Comparison of ENCODE assay signal across 8 mouse cellular contexts in genomic region chr2:160731117-160731838, GRCm38 (mm10). TPM values are rescaled to one million over a fixed set of nuclear protein-coding genes. Genes with fewer than 3 reads are reported as not detected.
DNase-seq lines count a peak whose midpoint lies in the region; ATAC-seq and TF ChIP-seq lines count a peak whose summit lies in the region.

TSS of gene Plcg1 (plus strand) at chr2:160731300.

- H3K36me3 ChIP-seq in heart, embryonic 11.5 days (ENCODE audit: control insufficient read depth, insufficient read depth, low read length): no peaks in the 10 kb centered on the region
- no peaks in the 10 kb centered on the region for H3K36me3 ChIP-seq in kidney, postnatal 0 days (ENCODE audit: insufficient read depth, low read length)
- no peaks in the 10 kb centered on the region for H3K36me3 ChIP-seq in liver, embryonic 11.5 days (ENCODE audit: control insufficient read depth, insufficient read depth, low read length)
- H3K36me3 ChIP-seq in stomach, embryonic 14.5 days (ENCODE audit: control insufficient read depth, insufficient read depth, low read length): peaks cover 11% of the 10 kb centered on the region; the same call in 1 of the 2 replicates

- peaks cover 41% of the 10 kb centered on the region for H3K4me1 ChIP-seq in heart, embryonic 11.5 days (ENCODE audit: control insufficient read depth, insufficient read depth, low read length)
- H3K4me1 ChIP-seq in kidney, postnatal 0 days (replicated peaks; ENCODE audit: insufficient read depth, low read length): peaks cover 22% of the 10 kb centered on the region; the same call in 1 of the 2 replicates
- H3K4me1 ChIP-seq in liver, embryonic 11.5 days (replicated peaks; ENCODE audit: control insufficient read depth, insufficient read depth, low read length): peaks cover 19% of the 10 kb centered on the region
- peaks cover 34% of the 10 kb centered on the region; the same call in 1 of the 2 replicates for H3K4me1 ChIP-seq in stomach, embryonic 14.5 days (ENCODE audit: control insufficient read depth, insufficient read depth, low read length)

- TF ChIP-seq CTCF in kidney, postnatal 0 days (IDR thresholded peaks at IDR 0.05; ENCODE audit: low read depth): no peak

- peak within 1 kb of the TSS; percentile 97 for H3K4me2 ChIP-seq in heart, embryonic 11.5 days
- peak within 1 kb of the TSS; percentile 92 for H3K4me2 ChIP-seq in kidney, postnatal 0 days (ENCODE audit: low read length)
- peak within 1 kb of the TSS; percentile 89 for H3K4me2 ChIP-seq in liver, embryonic 11.5 days
- peak within 1 kb of the TSS; percentile 89 for H3K4me2 ChIP-seq in stomach, embryonic 14.5 days (replicated peaks; ENCODE audit: low read depth, low read length)

- WGBS in heart, embryonic 11.5 days (ENCODE audit: insufficient replicate concordance): 1% methylated on average over 60 of the region's 99 CpGs
- 0% methylated on average over 64 of the region's 99 CpGs for WGBS in kidney, postnatal 0 days
- under 1% methylated on average over 64 of the region's 99 CpGs for WGBS in liver, embryonic 11.5 days
- under 1% methylated on average over 78 of the region's 99 CpGs for WGBS in stomach, embryonic 14.5 days

- H3K9ac ChIP-seq in heart, embryonic 11.5 days (ENCODE audit: low read depth, low read length): peak within 1 kb of the TSS; percentile 99
- H3K9ac ChIP-seq in kidney, postnatal 0 days (ENCODE audit: low read depth, low read length): peak within 1 kb of the TSS; percentile 98
- H3K9ac ChIP-seq in liver, embryonic 11.5 days (ENCODE audit: low read depth, low read length): peak within 1 kb of the TSS; percentile 89
- peak within 1 kb of the TSS; percentile 98 for H3K9ac ChIP-seq in stomach, embryonic 14.5 days (replicated peaks; ENCODE audit: low read depth, low read length)

- no peaks in the 10 kb centered on the region for H3K27me3 ChIP-seq in heart, embryonic 11.5 days (ENCODE audit: control insufficient read depth, insufficient read depth, low read length)
- no peaks in the 10 kb centered on the region for H3K27me3 ChIP-seq in kidney, postnatal 0 days (ENCODE audit: insufficient read depth, low read length)
- H3K27me3 ChIP-seq in liver, embryonic 11.5 days (replicated peaks; ENCODE audit: control insufficient read depth, insufficient read depth, low read length): no peaks in the 10 kb centered on the region
- no peaks in the 10 kb centered on the region for H3K27me3 ChIP-seq in stomach, embryonic 14.5 days (ENCODE audit: control insufficient read depth, insufficient read depth, low read length)

- H3K9me3 ChIP-seq in heart, embryonic 11.5 days (replicated peaks; ENCODE audit: control insufficient read depth, low read length): no peaks in the 10 kb centered on the region
- H3K9me3 ChIP-seq in kidney, postnatal 0 days (replicated peaks; ENCODE audit: low read length): no peaks in the 10 kb centered on the region
- no peaks in the 10 kb centered on the region for H3K9me3 ChIP-seq in liver, embryonic 11.5 days (ENCODE audit: control insufficient read depth, low read length)
- H3K9me3 ChIP-seq in stomach, embryonic 14.5 days (ENCODE audit: control insufficient read depth, low read depth, low read length): no peaks in the 10 kb centered on the region

- H3K4me3 ChIP-seq in heart, embryonic 11.5 days (ENCODE audit: low read depth, low read length): peak within 1 kb of the TSS; percentile 95
- H3K4me3 ChIP-seq in kidney, postnatal 0 days (replicated peaks; ENCODE audit: low read depth, low read length): peak within 1 kb of the TSS; percentile 97
- H3K4me3 ChIP-seq in liver, embryonic 11.5 days (ENCODE audit: low read depth, low read length): peak within 1 kb of the TSS; percentile 94
- H3K4me3 ChIP-seq in stomach, embryonic 14.5 days (ENCODE audit: low read depth, low read length): peak within 1 kb of the TSS; percentile 89

- peak; percentile 80 for ATAC-seq in erythroblast, adult 5-6 weeks (replicated peaks; ENCODE audit: low FRiP score, poor library complexity, severe bottlenecking)
- ATAC-seq in heart, embryonic 11.5 days (replicated peaks; ENCODE audit: insufficient number of reproducible peaks, low FRiP score, low TSS enrichment): peak; percentile 95
- peak; percentile 92 for ATAC-seq in kidney, postnatal 0 days (replicated peaks; ENCODE audit: low FRiP score, low read depth)
- ATAC-seq in liver, embryonic 11.5 days (replicated peaks; ENCODE audit: low FRiP score): peak; percentile 95
- peak; percentile 94 for ATAC-seq in stomach, embryonic 14.5 days (ENCODE audit: insufficient number of reproducible peaks, insufficient read depth, low FRiP score, low read depth)

- DNase-seq in B cell, adult 2 months: peak; percentile 95 to 96
- DNase-seq in brain, adult 2 months (ENCODE audit: low read depth, low spot score): peak; percentile 97
- DNase-seq in kidney, postnatal 0 days (ENCODE audit: low spot score): peak; percentile 96
- peak; percentile 94 for DNase-seq in liver, embryonic 11.5 days (ENCODE audit: low spot score)
- peak; percentile 96 for DNase-seq in naive thymus-derived CD4-positive, alpha-beta T cell, adult 2 months (ENCODE audit: low read depth)

- peak within 1 kb of the TSS; percentile 96 for H3K27ac ChIP-seq in heart, embryonic 11.5 days (ENCODE audit: low read depth, low read length)
- peak within 1 kb of the TSS; percentile 95 for H3K27ac ChIP-seq in kidney, postnatal 0 days
- H3K27ac ChIP-seq in liver, embryonic 11.5 days (ENCODE audit: low read depth, low read length): peak within 1 kb of the TSS; percentile 84
- H3K27ac ChIP-seq in stomach, embryonic 14.5 days (ENCODE audit: low read length): peak within 1 kb of the TSS; percentile 95

RNA-seq across cellular contexts. Expression of gene Plcg1, which starts in this region (rescaled TPM):
- total RNA-seq in erythroblast, adult 5-6 weeks (2015; ENCODE audit: low replicate concordance): 0.38 and 1.3 TPM in 2 replicates
- 2.8 and 6.1 TPM in 2 replicates for total RNA-seq in erythroblast, adult 5-6 weeks (2017; ENCODE audit: low replicate concordance)
- polyA plus RNA-seq in heart, embryonic 11.5 days (2014; fragmentation: Nextera tagmentation; extraction: Ambion mirVana): 31.0 and 33.9 TPM in 2 replicates
- polyA plus RNA-seq in kidney, postnatal 0 days (2015; fragmentation: Nextera tagmentation; extraction: Ambion mirVana): 31.6 and 32.5 TPM in 2 replicates
- polyA plus RNA-seq in liver, embryonic 11.5 days (2014; fragmentation: Nextera tagmentation; extraction: Ambion mirVana): 22.3 and 27.2 TPM in 2 replicates
- polyA plus RNA-seq in stomach, embryonic 14.5 days (2014; fragmentation: Nextera tagmentation; extraction: Ambion mirVana): 45.9 and 48.9 TPM in 2 replicates

Comparison
In these comparisons a context has a peak if more than half of its experiments do, and no peak if none do; other contexts are left out.
1. Peak in every context shown above with its lines: DNase-seq, ATAC-seq, H3K4me3 ChIP-seq and H3K27ac ChIP-seq.